Mouse (Mus musculus) left cerebral cortex, postnatal 4 days (tissue): ENCODE measurements around the gene Sgk1. TPM values are rescaled to one million over a fixed set of nuclear protein-coding genes. Genes with fewer than 3 reads are reported as not detected.

ENCODE experiments used
- DNase-seq: peaks from one replicate; pipeline ENCODE4 v3.0.0-alpha.2; 2022
- intact Hi-C: fragments of 180-260 bp; cut with DNase I; formaldehyde crosslinking; loops from one replicate; pipeline ENCODE4 v1.15.1; 2025
- total RNA-seq, 2 experiments: library from RNA; stranded (reverse); gene quantifications; 2 replicates each; pipeline ENCODE4 v1.2.3; 2021

Sgk1 gene
- total RNA-seq, 2 experiments from 2014 or later = 70.3 to 86.9 TPM

DNA sequence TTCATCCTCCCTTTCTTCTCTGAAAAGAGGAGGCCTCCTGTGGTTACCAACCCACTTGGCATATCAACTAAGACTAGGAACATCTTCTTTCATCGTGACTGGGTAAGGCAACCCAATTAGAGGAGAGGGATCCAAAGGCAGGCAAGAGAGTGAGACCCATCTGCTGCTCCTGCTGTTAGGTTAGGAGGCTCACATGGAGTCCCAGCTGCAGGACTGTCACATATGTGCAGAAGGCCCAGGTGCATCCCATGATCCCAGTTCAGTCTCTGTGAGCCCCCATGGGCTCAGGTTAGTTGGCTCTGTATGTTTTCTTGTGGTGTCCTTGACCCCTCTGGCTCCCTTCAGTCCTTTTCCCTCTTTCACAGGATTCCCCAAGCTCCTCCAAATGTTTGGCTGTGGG lies 32.8 kb downstream of the Sgk1 start:
- DNase-seq = no peak
- intact Hi-C loops = no loop called here

DNA sequence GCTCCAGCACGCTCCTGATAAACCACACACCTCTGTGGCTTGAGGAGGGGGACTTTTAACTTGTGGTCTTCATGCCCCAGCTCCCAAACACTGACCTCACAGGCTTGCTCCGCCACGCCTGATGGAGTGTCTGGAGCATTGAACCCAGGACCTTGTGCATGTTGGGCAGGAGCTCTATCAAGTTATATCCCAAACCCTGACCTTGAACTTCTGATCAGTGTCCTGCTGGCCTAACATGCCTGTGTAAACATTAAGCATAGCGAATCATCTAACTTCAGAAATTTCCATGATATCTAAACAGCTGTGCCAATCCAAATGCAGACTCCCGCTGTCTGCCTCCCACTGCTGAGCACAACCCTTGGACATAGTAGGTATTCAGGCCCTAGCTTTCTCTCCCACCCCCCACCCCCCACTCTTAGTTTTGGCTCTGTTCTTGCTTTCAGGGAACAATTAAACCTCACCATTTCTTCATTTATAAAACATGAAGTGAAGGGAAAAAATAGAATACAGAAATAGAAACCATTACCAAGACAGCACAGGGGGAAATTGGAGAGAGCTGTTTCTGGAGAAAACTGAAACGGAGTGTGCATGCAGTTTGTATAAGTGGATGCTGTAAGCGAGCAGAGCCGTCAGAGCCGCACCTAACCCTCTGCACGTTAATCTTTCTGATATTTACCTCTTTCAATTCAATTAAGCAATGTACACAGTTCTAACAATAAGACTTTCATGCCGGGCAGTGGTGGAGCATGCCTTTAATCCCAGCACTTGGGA lies 34.5 kb downstream of the Sgk1 start:
- no peak for DNase-seq
- intact Hi-C loops = no loop called here

DNA sequence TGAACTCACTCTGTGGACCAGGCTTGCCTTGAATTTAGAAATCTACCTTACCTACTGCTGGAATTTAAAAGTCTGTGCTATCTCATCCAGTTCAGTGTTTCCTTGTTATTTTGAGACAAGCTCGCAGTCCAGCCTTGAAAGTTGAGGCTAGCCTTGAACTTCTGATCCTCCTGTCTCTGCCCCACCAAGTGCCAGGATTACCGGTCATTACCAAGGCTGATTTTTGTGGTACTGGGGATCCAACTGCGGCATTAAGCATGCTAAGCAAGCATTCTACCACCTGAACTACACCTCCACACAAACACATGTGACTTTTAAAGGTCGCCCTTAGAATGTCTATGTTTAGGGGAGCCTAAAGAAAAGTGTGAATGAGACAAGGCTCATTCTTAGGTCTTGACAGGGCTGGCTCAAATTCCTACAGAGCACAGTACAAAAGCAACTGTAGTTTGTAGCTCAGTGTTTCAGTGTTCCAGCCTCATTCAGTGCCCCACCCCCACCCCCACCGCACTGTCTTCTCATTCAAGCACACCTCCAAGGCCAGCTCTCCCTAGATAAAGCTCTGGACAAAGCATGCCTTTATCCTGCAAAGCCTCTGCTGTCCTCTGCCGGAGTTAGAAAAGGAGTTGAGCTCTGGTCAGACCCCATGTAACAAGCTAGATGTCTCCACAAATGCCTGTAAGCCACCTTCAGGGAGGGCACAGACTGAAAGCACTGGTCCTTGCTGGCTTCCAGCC lies 36.2 kb downstream of the Sgk1 start:
- no peak for DNase-seq
- intact Hi-C loops = no loop called here

DNA sequence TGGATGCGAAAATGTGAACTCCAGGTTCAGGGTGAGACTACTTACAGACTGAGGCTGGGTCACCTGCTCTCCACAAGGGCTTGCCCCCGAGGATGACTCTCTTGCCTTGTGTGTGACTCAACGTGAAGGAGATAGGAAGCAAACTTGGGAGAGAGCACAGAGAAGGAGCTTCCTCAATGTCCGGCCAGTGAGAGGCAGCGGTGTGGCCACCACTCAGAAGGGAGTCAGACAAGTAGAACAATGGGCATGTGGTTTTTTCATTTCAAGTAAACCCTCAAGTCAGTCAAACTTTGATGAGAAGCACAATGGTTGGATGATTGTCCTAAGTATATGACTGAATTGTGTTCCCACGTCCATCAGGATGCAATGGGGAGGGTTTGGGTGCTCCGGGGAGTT lies 36.8 kb downstream of the Sgk1 start:
- intact Hi-C loops = no loop called here
- no peak for DNase-seq

DNA sequence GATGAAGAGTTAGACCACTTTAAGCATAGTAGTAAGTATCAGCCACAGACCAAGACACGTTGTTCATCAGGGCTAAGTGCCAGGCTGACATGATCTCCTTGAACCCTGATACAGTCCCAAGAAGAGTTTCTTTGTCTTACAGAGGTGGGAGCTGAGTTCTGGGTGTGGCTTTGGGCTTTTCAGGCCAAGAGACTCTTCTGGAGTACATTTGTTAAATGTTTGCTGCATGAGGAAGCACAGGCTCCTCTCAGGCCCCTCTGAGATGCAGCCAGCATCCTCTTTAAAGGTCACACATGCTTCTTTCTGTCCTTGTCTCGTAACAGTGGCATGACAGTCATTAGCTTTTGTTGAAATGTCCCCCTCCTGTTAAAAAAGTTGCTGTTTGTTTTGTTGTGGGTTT lies 38.6 kb downstream of the Sgk1 start:
- no peak for DNase-seq
- intact Hi-C loops = no loop called here

DNA sequence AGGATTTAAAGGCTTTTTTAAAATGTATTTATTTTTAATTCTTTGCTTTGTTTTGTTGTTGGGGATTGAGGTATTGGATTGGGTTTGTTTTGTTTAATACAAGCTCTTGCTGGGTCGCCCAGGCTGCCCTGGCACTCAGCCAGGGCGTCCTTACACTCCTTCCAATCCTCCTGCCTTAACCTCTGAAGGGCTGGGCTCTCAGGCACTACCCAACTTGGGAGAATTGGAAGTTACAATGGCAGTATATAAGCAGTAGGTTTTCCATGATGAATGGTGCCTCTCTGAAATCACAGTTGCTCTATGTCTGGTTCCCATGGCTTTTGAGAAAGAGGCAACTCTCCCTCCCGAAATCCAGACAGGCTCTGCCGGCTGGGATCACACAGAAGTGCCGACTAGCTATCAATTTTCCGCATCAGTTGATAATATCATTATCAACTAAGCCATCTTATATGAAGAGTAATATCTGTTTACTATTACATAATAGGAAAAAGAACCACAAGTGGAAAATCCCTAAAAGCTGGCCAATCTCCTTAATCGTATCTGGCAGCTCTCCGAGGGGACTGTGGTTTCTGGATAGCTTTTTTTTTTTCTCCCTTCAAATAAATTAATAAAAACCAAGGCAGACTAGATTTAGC lies 40.8 kb downstream of the Sgk1 start:
- intact Hi-C loops = no loop called here
- DNase-seq = peak; percentile 30

DNA sequence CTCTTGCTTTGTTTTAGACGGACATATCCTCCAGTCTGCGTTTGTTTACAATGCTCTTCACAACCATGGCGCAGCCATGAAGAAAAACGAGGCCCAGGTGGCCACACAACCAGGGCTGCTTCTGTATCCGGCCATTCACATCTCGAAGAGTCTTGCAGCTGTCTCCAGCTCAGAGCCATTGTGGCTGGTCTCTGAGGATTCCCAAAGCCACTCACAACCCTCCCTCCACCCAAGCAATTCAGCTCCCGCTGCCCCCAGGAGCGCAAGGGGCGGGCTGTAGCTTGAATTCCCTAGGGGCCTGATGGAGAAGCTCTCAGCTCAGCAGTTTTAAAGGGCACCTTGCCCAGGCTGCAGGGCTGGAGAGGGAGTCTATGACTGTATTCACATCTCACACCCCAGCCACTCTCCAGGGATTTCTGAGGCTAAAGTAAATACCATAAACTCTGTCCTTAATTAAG lies 41.5 kb downstream of the Sgk1 start:
- DNase-seq = peak; percentile 59
- intact Hi-C loops = no loop called here

DNA sequence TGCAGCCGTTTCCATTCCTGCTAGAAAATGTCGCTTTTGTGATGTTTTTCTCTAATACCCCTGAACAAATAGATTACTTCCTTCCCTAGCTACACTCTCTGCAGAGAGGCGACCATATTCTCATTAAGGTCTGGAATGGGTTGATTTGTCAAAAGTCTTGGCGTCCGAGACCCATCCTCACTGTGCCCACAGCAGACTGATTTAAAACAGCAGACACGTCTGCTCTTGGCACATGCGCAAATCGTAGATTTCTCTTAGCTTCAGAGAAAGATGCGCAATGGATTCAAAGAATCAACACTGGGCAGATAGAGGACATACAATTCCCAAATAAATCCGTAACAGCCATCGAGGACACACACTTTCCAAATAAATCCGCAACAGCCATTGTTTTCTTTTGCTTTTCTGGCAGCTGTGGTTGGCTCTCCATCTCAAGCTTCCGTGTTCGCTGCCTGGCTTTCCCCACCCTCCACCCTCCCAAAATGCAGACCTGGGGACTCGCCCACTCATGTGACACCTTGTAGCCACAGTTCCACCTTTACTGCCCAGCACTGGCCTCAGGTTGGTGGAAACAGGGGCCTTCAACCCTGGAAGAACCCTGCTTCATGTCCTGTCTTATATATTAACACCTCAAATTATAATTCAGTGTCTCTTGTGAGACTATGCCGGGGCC lies 42.2 kb downstream of the Sgk1 start:
- no peak for DNase-seq
- intact Hi-C loops = no loop called here

DNA sequence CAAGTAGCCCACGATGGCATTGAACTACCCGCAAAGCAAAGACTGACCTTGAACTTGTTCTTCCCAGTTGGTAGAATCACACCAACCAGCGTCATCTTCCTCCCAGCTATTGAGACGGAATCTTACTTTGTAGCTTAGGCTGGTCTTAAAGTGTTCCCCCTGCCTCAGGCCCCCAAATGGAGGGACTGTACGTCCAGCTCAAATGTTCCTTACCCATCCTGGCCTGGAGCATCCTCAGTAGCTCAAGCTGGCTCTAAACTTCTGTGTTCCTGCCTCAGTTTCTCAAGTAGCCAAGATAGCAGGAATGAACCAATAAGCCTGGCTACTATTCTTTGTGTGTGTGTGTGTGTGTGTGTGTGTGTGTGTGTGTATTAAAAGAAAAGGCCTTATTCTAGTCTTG lies 45.0 kb downstream of the Sgk1 start:
- DNase-seq = no peak
- intact Hi-C loops = no loop called here

DNA sequence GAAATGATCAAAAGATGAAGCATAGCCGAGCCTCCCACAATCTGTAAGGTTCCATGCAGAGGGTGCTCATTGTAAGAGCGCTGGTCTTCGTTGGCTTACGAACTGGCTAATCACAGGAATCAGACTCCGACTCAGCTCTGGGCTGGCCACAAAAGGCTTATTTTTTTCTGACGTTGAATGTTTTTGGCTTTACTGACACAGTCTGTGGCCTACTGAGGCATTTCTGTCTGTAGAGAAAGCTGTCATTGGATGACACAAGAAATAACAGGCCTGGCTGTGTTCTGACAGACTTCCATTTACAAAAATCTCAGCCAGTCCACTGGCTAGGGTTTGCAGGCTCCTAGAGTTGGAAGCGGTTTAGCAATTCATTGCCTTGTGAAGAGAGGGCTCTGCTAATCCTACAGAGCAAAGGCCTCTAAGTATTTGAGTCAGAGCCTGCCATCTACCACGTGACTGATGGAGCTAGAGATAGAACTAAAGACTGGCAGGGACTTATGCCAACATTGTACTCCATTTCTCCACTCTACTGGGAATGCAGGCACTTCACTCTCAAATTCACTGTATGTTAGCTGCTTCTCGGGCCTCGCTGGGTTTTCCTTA lies 48.9 kb downstream of the Sgk1 start:
- intact Hi-C loops = no loop called here
- DNase-seq = no peak

DNA sequence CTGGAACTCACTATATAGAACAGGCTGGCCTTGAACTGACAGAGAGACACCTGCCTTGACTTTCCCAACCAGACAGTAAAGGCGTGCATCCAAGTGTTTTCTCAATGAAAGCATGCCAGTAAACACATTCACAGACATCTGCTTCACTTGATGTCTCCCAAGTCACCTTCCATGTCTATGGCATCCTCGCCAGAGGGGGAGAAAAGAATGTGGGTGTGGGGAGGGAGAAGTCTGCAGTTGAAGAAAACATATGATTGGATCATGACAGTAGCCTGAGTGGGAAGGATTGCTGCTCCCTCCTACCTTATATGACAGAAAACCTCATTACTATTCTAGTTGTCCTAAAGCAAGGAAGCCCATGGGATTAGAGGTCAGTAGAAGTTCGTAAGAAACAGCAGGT lies 50.8 kb downstream of the Sgk1 start:
- DNase-seq = no peak
- intact Hi-C loops = no loop called here

DNA sequence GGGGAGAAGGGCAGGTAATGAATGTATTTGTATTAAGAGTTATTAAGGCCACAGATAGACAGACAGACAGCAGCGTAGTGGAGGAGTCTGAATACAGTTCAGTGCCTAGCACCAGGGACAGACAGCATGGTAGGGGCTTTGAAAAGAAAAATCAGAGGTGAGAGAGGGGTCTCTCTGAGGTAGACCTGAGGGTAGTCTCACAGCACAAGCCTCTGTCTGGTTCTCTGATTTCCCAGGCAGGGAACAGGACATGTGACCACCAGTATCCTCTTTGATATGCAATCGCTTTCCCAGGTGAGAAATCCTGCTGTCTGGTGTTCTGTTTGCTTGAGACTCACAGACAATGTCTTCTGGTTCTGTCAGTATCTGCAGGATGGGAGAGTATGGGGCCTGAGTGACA lies 52.8 kb downstream of the Sgk1 start:
- no peak for DNase-seq
- intact Hi-C loops = no loop called here

DNA sequence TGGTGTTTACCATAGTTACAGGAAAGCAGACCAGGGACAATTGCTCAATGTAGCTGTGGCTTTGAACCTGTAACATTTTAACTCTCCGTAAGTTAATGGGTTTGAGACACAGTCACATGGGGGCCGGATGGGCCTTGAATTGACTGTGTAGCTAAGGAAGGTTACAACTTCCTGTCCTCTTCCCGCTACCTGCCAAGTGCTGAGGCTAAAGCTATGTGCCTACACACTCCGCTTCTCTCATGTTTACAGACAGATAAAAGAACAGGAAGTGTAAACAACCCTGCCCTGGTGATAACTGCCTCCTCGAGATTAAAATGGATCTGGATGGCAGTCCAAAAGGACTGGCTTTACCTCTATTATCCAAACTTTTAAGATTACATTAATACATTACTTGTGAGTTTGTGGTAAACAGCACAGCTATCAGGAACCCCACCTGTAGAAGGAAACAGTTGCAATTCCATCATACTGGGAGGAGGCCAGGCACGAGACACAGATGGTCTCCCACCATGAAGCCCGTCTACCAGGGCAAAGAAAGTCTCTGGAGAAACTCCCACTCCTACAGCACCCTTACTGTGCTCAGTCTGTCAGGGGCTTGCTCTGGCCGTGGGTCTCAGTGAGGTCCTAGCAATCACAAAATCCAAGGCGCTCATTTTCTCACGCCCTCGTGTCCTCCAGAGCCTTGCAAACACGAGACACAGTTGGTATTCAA lies 54.7 kb downstream of the Sgk1 start:
- DNase-seq = no peak
- intact Hi-C loops = no loop called here

DNA sequence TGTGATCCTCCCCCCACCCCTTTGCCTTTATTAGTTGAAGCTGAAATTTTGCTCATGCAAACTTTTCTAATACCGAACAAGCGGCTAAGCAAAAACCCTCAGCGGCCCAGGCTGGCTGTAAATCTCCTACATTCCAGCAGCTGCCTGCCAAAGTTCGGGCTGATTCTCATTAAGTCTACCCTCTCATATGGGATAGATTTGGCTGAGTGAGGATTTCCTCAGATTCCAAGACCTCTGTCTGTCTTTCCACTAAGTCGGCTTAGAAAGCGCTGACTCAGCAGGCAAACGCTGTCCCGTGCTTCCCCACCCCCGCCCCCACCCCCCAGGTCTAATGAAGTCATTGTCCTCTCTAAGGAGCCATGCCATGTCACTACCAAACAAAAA lies 55.2 kb downstream of the Sgk1 start:
- intact Hi-C loops = no loop called here

DNA sequence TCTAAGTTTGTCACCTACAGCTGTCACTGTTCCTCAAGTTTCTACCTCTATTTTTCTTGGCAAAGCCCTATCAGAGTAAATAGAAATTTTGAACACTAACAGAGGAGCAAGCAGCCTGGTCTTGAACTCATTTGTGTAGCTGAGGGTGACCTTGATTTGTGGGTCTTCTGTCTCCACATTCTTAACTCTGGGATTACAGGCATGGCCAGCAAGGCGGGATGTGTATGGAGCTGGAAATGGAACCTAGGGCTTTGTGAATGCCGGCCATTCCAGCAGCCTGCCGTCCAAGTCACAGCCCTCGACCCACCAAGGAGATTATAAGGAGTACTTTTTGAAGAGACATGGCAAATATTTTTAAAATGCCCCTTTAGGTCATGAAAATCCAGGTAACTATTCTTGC lies 56.2 kb downstream of the Sgk1 start:
- DNase-seq = no peak
- intact Hi-C loops = no loop called here

More for the DNA sequence above, 55.2 kb downstream of the Sgk1 start:
- DNase-seq = no peak

DNA sequence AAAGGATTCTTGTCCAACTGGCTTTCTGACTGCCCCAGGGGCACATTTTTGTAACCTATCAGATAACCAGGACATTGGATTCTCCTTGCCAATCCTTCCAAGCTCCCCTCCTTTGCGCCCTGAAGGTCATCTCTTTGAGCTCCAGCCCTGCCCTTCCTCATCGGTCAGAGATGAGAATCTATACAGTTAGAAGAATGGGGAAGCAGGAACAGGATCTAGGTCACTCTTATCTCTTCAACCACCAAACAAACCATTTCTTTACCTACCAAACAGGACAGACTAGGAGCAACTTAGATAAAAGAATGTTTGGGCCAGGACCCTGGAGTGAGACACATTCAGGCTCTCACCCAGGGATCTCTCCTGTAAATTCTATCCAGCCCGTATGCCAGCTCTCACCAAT lies 59.3 kb downstream of the Sgk1 start:
- intact Hi-C loops = no loop called here
- no peak for DNase-seq

DNA sequence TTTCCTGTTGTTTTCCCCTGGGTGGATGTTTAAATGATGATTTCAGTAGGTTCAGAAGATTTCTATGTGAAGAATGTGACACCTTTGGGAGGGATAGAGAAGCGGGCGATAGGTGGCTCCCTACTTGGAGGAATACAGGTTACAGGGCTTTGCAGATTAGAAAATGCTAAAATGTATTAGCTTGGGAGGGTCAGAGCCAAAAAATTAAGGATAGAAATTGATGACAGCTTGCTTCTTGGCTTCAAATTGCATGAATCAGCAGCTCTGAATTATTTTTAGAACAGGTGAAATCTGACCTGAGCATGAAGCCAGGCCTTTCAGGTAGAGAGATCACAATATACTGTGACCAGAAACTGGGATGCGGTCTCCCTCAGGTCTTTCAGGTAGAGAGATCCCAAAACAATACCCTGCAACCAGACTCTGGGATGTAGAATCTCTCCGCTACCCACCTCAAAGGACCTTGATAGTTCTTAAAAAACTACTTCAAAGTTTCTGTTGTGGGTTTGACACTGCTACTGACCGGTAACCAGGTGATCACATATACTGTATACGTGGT lies 61.2 kb downstream of the Sgk1 start:
- no peak for DNase-seq
- intact Hi-C loops = no loop called here

DNA sequence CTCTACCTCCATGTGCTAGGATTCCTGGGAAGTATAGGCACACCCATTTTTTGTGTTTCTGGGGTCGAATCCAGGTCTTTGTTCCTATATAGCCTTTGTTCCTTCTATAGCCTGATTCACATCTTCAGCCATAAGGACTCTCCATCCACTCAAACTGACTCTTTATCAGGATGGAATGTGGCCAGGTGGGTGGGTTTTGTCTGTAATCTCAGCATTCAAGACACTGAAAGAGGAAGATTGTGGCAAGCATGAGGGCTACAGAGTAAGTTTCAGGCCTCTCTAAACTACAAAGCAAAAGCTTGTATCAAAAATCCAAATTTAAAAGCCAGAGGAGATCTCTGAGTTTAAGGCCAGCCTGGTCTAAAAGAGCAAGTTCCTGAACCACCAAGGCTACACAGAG lies 63.2 kb downstream of the Sgk1 start:
- DNase-seq = no peak
- intact Hi-C loops = no loop called here

DNA sequence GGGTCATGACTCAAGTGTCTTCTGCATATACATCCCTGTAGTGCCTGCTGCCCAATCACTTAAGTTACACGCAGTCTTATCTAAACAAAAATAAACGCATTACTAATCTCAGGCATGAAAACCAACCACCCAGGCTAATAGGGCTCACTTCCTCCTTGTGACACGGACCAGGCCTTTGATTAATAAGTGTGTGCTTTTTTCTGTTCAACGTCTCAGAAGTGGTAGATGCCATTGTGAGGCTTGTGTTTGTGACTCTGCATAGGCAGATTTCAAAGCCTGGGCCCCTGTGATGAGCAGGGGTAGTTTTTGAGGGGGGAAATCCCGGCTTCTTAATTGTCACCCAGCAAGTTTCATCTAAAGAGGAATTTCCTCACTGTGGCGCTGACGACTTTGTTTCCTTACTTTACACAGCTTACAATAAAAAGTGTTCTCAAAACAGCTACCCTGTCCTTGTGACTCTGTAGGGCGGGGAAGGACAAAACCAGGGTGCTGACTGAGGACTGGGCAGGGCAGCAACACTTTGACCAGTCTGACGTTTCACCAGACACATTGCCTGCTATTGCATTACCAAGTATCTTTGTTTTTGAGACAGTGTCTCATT lies 64.9 kb downstream of the Sgk1 start:
- no peak for DNase-seq
- intact Hi-C loops = no loop called here

DNA sequence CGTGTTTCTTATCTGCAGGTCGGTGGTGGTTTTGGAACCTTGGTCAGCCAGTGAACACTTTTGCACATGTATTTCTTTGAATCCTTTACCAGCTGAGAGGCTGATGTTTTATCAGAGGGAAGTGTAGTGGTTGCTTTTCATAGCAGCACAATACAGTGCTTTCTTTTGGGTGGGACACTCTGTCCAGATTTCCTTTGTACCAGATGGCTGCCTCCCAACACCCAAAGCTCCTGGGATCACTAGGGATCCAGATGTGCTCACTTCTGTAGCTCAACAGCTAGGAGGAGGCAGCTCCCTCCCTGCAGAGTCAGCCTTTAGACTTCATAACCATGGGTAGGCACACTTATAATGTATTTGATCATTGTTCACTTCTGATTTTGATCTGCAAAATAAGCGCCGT lies 70.5 kb downstream of the Sgk1 start:
- DNase-seq = no peak
- intact Hi-C loops = no loop called here
